Mouse (Mus musculus): ENCODE results near the gene Vrk2.

DNA sequence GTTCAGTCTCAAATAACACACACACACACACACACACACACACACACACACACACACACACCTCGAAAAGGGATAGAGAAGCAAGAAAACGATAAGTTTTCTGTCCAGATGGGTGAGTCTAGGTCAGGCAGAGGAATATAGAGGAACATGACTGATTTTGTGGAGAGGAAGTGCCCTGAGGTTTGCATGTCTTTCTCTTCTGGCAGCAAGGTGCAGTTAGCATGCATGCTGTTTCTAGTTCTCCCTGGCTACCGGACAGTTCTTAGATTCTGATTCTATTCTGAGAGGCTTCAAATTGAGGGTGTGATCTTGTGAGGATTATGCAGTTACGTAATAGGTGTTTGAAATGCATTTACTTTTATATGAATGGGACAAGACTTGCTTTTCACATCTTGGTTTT lies 6.9 kb upstream of the Vrk2 start:
- TF ChIP-seq ZKSCAN1 (IDR thresholded peaks at IDR 0.05; ENCODE audit: borderline replicate concordance, low read depth, low read length) (no peak), POLR2A (IDR thresholded peaks at IDR 0.05; ENCODE audit: low read depth, low read length) (no peak), CTCF (conservative IDR thresholded peaks at IDR 0.05 in 1 of 2, IDR thresholded peaks at IDR 0.05 in 1 of 2; ENCODE audit: low read depth in 2 of 2, low read length in 2 of 2) (no peak), MAX (IDR thresholded peaks at IDR 0.05; ENCODE audit: low read length) (no peak), POLR2AphosphoS2 (IDR thresholded peaks at IDR 0.05; ENCODE audit: low read depth, low read length) (no peak)

Measured in CH12.LX (cell line).